Mouse (Mus musculus): ENCODE results near the gene Psat1.
A peak's percentile ranks its signal among the peaks of the same experiment; 100 is the strongest.

Gene Psat1

GRCm38 (mm10) chr19:15924181-15924865 lies 22.8 kb downstream of the Psat1 start:
- DNase-seq (ENCODE audit: low read depth, low spot score) = peak; percentile 12

- DNase-seq (ENCODE audit: low read depth, low spot score) = no peak
Measured at GRCm38 (mm10) chr19:15923426-15923825, 23.7 kb downstream of the Psat1 start.

- DNase-seq (ENCODE audit: low read depth, low spot score) = no peak
Measured at GRCm38 (mm10) chr19:15919336-15919735, 27.8 kb downstream of the Psat1 start.

GRCm38 (mm10) chr19:15918111-15918510 lies 29.0 kb downstream of the Psat1 start:
- no peak for DNase-seq (ENCODE audit: low read depth, low spot score)

DNA sequence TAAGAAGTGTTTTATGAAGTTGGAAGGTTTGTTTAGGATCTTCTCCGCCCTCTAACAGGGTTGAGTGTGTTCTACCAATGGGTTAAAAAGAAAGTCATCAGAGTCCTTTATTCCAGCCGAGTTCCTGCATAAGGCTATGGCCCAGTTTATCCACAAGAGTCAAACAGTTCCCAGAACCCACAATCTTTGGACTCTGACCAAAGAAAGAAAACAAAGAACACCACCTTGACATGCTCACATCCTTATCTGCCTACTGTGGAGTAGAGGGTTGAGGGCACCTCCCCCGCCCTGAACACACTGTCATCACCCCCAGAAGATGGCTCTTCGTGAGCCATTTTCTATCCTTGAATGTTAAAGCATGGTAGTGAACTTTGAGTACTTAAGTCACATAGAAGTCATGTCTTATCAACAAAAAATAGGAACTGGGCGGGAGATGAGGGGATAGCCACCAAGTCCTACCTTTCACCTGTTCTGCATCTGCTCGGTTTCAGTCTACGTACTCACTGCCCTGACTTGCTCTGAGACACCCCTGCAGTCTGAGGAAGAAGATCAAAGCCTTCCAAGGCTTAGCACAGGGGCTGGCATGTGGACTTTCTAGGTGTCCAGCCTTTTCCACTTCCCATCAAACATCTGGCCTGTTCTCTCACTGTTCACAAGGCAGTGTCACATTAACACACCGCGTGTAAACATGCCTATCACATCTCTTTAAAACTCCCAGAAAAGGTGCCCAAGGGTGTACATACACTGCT lies 33.7 kb downstream of the Psat1 start:
- no peak for DNase-seq (ENCODE audit: low read depth, low spot score)

GRCm38 (mm10) chr19:15911441-15911840 lies 35.7 kb downstream of the Psat1 start:
- no peak for DNase-seq (ENCODE audit: low read depth, low spot score)

GRCm38 (mm10) chr19:15910987-15911386 lies 36.1 kb downstream of the Psat1 start:
- no peak for DNase-seq (ENCODE audit: low read depth, low spot score)

- DNase-seq (ENCODE audit: low read depth, low spot score) = no peak
Measured at GRCm38 (mm10) chr19:15910488-15910887, 36.6 kb downstream of the Psat1 start.

DNA sequence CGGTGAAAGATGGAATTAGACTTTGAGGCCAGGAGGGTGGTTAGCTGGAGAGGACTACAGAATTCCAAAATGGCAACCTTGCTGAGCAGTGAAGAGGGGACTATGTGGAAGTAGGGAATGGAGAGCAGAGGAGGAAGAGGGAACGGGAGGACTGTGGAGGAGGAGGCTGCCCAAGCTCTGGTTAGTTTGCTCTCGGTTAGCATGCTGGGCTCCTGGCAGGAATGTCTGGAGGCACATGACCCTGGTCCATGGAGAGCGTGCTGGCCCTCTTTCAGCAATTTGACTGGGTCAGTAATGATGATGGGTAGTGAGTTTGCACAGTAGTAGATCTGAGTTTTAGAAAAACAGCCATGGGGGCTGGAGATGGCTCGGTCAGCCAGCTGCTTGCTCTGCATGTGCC lies 39.1 kb downstream of the Psat1 start:
- no peak for DNase-seq (ENCODE audit: low read depth, low spot score)

DNA sequence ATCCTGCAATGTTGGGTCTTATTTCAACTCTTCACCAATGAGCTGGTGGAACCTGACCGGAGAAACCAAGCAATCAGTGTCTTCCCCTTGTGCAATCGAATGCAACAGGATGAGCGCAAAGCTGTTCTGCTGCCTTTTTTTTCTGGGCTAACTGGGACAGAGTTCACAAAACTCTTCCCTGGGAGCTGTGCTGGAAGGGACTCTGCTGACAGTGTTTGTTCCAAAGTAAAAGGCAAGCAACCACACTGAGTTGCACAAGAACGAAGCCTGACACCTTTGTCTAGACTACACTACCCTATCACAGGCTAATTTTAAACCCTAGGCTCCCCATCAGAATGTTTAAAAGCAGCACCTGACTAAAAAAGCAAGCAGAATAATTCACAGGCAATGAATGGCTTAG lies 42.4 kb downstream of the Psat1 start:
- no peak for DNase-seq (ENCODE audit: low read depth, low spot score)

GRCm38 (mm10) chr19:15903508-15904480 lies 43.3 kb downstream of the Psat1 start:
- no peak for DNase-seq (ENCODE audit: low read depth, low spot score)

DNA sequence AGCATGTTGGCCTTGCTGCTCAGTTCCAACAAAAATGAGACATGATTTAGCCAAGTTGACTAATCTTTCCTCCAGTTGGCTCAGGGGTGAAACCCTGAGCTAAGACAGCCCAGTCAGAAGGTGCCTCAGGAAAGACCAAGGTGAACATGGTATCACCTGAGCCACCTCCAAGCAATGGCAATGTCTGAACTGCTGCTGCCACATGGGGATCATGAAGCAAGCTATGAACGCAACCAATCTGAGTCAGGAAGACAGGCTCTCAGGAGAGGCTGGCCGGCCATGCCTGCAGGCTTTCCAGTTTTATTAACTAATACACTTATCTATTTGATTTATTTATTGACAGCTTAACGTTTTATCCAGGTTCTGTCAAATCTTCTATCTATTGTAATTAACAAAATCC lies 51.5 kb downstream of the Psat1 start:
- DNase-seq (ENCODE audit: low read depth, low spot score) = no peak

DNA sequence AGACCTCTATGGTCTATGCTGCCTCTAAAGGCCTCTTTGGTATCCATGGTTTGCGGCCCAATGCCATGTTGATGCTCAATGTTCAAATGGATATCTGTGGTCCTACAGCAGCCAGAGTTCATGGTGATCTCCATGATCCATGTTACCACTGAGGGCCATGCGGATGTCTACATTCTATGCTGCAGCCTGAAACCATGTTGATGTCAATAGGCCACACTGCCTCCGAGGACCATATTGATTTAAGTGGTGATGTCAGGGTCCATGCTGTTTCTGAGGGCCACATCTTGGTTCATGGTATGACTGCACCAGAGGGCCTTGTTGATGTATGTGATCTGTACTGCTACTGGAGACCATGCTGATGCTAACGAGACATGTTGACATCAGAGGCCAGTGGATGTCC lies 55.0 kb downstream of the Psat1 start:
- no peak for DNase-seq (ENCODE audit: low read depth, low spot score)

DNA sequence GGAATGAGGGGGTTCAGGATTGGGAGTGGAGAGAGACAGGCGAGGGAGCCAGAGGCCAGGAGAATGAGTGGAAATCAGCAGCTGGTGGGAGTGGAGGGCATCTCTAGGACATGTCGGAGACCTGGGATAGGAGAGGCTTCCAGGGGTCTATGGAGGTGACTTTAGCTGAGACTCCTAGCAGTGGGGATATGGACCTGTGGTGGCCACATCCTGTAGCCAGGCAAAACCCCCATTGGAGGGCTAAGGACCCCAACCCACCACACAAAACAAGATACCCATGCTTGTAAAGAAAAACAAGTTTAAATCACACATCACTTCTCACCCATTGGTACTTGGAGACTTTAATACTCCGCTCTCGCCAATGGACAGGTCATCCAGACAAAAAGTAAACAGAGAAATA lies 58.7 kb downstream of the Psat1 start:
- DNase-seq (ENCODE audit: low read depth, low spot score) = no peak

- DNase-seq (ENCODE audit: low read depth, low spot score) = no peak
Measured at GRCm38 (mm10) chr19:15882705-15883426, 64.3 kb downstream of the Psat1 start.

DNA sequence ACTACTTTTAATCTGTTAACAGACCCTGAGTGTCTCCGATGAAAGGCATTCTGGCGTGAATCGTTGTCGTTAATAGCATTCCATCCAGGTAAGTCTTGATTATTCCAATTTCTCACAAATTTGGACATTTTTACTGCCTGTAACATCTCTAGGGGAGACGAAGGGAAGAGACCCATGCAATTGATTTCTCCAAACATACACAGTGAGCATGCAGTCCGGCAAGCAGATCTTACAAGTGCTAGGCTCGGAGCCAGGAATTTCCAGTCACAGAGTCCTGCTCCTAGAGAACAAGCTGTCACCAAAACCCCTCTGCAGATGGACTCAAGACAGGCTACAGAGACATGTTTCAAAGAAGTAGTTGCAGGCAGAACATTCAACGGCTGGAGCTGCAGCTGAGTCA lies 66.4 kb downstream of the Psat1 start:
- DNase-seq (ENCODE audit: low read depth, low spot score) = no peak

DNA sequence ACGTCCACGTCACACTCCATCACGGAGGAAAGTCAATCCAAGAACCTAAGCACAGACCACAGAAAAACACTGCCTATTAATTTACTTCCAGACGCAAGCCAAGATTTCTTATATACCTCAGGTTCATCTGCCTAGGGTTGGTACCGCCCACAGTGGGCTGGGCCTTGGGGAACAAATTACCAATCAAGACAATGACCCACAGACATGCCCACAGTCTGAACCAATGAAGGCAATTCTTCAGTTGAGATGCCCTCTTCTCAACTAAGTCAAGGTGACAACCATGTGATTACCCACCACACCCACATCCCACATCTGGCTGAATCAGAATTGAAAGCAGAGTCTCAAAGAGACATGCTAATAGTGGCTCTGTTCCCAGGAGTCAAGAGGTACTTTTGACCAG lies 67.9 kb downstream of the Psat1 start:
- DNase-seq (ENCODE audit: low read depth, low spot score) = no peak

- DNase-seq (ENCODE audit: low read depth, low spot score) = peak; percentile 46
Measured at GRCm38 (mm10) chr19:15868865-15869698, 78.1 kb downstream of the Psat1 start.

GRCm38 (mm10) chr19:15866851-15867250 lies 80.3 kb downstream of the Psat1 start:
- no peak for DNase-seq (ENCODE audit: low read depth, low spot score)

- DNase-seq (ENCODE audit: low read depth, low spot score) = no peak
Measured at GRCm38 (mm10) chr19:15866126-15866525, 81.0 kb downstream of the Psat1 start.

- no peak for DNase-seq (ENCODE audit: low read depth, low spot score)
Measured at GRCm38 (mm10) chr19:15865431-15865830, 81.7 kb downstream of the Psat1 start.
